Mouse (Mus musculus): Measurements from ENCODE around the gene Ndnf. TPM values are rescaled to one million over a fixed set of nuclear protein-coding genes. Genes with fewer than 3 reads are reported as not detected.

The Ndnf gene
- total and polyA plus RNA-seq, 3 experiments, result not detected

- no peak for DNase-seq (ENCODE audit: low read depth, low spot score)
- Histone ChIP-seq H3K27me3 (ENCODE audit: control insufficient read depth in 1 of 2, insufficient read depth in 2 of 2, low read length in 2 of 2) (peaks cover 0 to 2% of the 10 kb centered on the region in 2 experiments; a peak in 3 of 4 replicates), H3K27ac (ENCODE audit: control insufficient read depth, low read depth, low read length) (no peak overlapping the region), H3K4me3 (ENCODE audit: control insufficient read depth in 1 of 2, insufficient read depth in 1 of 2, low read depth in 2 of 2, low read length in 2 of 2) (no peak overlapping the region), H3K79me2 (ENCODE audit: control insufficient read depth, insufficient read depth, low read length, poor library complexity) (no peaks in the 10 kb centered on the region), H3K9ac (ENCODE audit: control insufficient read depth, low read depth, low read length, poor library complexity, severe bottlenecking) (no peak overlapping the region), H3K9me3 (replicated peaks; ENCODE audit: insufficient read depth, low read length) (no peaks in the 10 kb centered on the region), H3K4me1 (ENCODE audit: control insufficient read depth in 1 of 2, insufficient read depth in 2 of 2, low read length in 2 of 2) (no peaks in the 10 kb centered on the region), H3K36me3 (ENCODE audit: control insufficient read depth in 1 of 2, insufficient read depth in 2 of 2, low read length in 2 of 2) (no peaks in the 10 kb centered on the region)
- TF ChIP-seq RCOR1 (IDR thresholded peaks at IDR 0.05; ENCODE audit: low read depth, low read length) (no peak), BHLHE40 (IDR thresholded peaks at IDR 0.05; ENCODE audit: borderline replicate concordance, low read depth, low read length) (no peak), ZKSCAN1 (IDR thresholded peaks at IDR 0.05; ENCODE audit: low read depth, low read length) (no peak), MYB (IDR thresholded peaks at IDR 0.05; ENCODE audit: low read depth, low read length) (no peak), CTCF (IDR thresholded peaks at IDR 0.05 in 2 of 3, conservative IDR thresholded peaks at IDR 0.05 in 1 of 3; ENCODE audit: control insufficient read depth in 1 of 3, insufficient read depth in 1 of 3, low read depth in 2 of 3, low read length in 3 of 3, poor library complexity in 1 of 3, severe bottlenecking in 1 of 3) (no peak), POLR2AphosphoS5 (IDR thresholded peaks at IDR 0.05; ENCODE audit: borderline replicate concordance, low read depth, low read length) (no peak), EP300 (IDR thresholded peaks at IDR 0.05; ENCODE audit: low read depth in 1 of 2, low read length in 2 of 2) (no peak), JUND (IDR thresholded peaks at IDR 0.05; ENCODE audit: low read depth, low read length) (no peak), ELF1 (IDR thresholded peaks at IDR 0.05; ENCODE audit: low read depth, low read length) (no peak), UBTF (IDR thresholded peaks at IDR 0.05; ENCODE audit: borderline replicate concordance, insufficient read depth, low read depth, low read length) (no peak), CHD2 (IDR thresholded peaks at IDR 0.05; ENCODE audit: low read length) (no peak), ETS1 (IDR thresholded peaks at IDR 0.05; ENCODE audit: low read depth, low read length) (no peak), CHD1 (IDR thresholded peaks at IDR 0.05; ENCODE audit: low read depth, low read length) (no peak), MYC (IDR thresholded peaks at IDR 0.05; ENCODE audit: low read depth, low read length) (no peak), NELFE (IDR thresholded peaks at IDR 0.05; ENCODE audit: low read depth, low read length) (no peak), MAX (IDR thresholded peaks at IDR 0.05; ENCODE audit: low read length) (no peak), SIN3A (IDR thresholded peaks at IDR 0.05; ENCODE audit: low read length) (no peak), ZC3H11A (IDR thresholded peaks at IDR 0.05; ENCODE audit: low read depth, low read length) (no peak)
Observed at GRCm38 (mm10) chr6:65663990-65664389, 7.4 kb upstream of the Ndnf start.

GRCm38 (mm10) chr6:65666295-65666694 lies 5.1 kb upstream of the Ndnf start:
- Histone ChIP-seq H3K4me1 (ENCODE audit: control insufficient read depth in 1 of 2, insufficient read depth in 2 of 2, low read length in 2 of 2) (no peaks in the 10 kb centered on the region), H3K9me3 (replicated peaks; ENCODE audit: insufficient read depth, low read length) (no peaks in the 10 kb centered on the region), H3K27ac (ENCODE audit: control insufficient read depth, low read depth, low read length) (no peak overlapping the region), H3K4me3 (ENCODE audit: control insufficient read depth in 1 of 2, insufficient read depth in 1 of 2, low read depth in 2 of 2, low read length in 2 of 2) (no peak overlapping the region), H3K36me3 (ENCODE audit: control insufficient read depth in 1 of 2, insufficient read depth in 2 of 2, low read length in 2 of 2) (no peaks in the 10 kb centered on the region), H3K9ac (ENCODE audit: control insufficient read depth, low read depth, low read length, poor library complexity, severe bottlenecking) (no peak overlapping the region), H3K79me2 (ENCODE audit: control insufficient read depth, insufficient read depth, low read length, poor library complexity) (no peaks in the 10 kb centered on the region), H3K27me3 (ENCODE audit: control insufficient read depth in 1 of 2, insufficient read depth in 2 of 2, low read length in 2 of 2) (peaks cover 0 to 2% of the 10 kb centered on the region in 2 experiments; a peak in 3 of 4 replicates)
- TF ChIP-seq POLR2AphosphoS2 (IDR thresholded peaks at IDR 0.05; ENCODE audit: low read length) (no peak), CHD1 (IDR thresholded peaks at IDR 0.05; ENCODE audit: low read depth, low read length) (no peak), MXI1 (IDR thresholded peaks at IDR 0.05; ENCODE audit: low read depth, low read length) (no peak), RAD21 (IDR thresholded peaks at IDR 0.05; ENCODE audit: low read depth, low read length) (no peak), MEF2A (IDR thresholded peaks at IDR 0.05; ENCODE audit: extremely low read depth, insufficient replicate concordance, low read depth, low read length, poor library complexity, severe bottlenecking) (no peak), MAZ (IDR thresholded peaks at IDR 0.05; ENCODE audit: low read depth, low read length) (no peak), TCF12 (IDR thresholded peaks at IDR 0.05; ENCODE audit: low read depth, low read length) (no peak), ZNF384 (IDR thresholded peaks at IDR 0.05; ENCODE audit: low read depth, low read length) (no peak), BHLHE40 (IDR thresholded peaks at IDR 0.05; ENCODE audit: borderline replicate concordance, low read depth, low read length) (no peak), NRF1 (IDR thresholded peaks at IDR 0.05; ENCODE audit: insufficient read depth, low read depth, low read length, poor library complexity, severe bottlenecking) (no peak)
- no peak for DNase-seq (ENCODE audit: low read depth, low spot score)
